Mouse (Mus musculus) kidney, postnatal 0 days (tissue): ENCODE data around the gene Palm2. TPM values are rescaled to one million over a fixed set of nuclear protein-coding genes. Genes with fewer than 3 reads are reported as not detected.

Source experiments
- ATAC-seq: fragments of 200-750 bp; cut with Nextera tagmentation; replicated peaks from 2 replicates; pipeline ENCODE4 v1.8.0; 2017; ENCODE audit warnings: low read depth, moderate number of reproducible peaks, moderate TSS enrichment, moderate library complexity; ENCODE audit not compliant: low FRiP score
- DNase-seq: peaks from one replicate; pipeline ENCODE4 v3.0.0-alpha.2; 2016; ENCODE audit warnings: low spot score
- H3K27ac ChIP-seq: fragments of 300-500 bp; sonication (generic); 2 replicates; pipeline ENCODE4 v1.5.1; 2014; ENCODE audit warnings: mild to moderate bottlenecking
- H3K27me3 ChIP-seq: fragments of 300-500 bp; sonication (generic); 2 replicates; pipeline ENCODE4 v1.6.1; 2014; ENCODE audit warnings: low read length, mixed read lengths; ENCODE audit not compliant: insufficient read depth
- H3K36me3 ChIP-seq: fragments of 300-500 bp; sonication (generic); 2 replicates; pipeline ENCODE4 v1.6.1; 2014; ENCODE audit warnings: low read length, mixed read lengths; ENCODE audit not compliant: insufficient read depth
- H3K4me1 ChIP-seq: fragments of 300-500 bp; sonication (generic); replicated peaks from 2 replicates; pipeline ENCODE4 v1.6.1; 2014; ENCODE audit warnings: antibody characterized with exemption, low read length, mixed read lengths; ENCODE audit not compliant: insufficient read depth
- H3K4me2 ChIP-seq: fragments of 300-500 bp; sonication (generic); 2 replicates; pipeline ENCODE4 v1.6.1; 2014; ENCODE audit warnings: mild to moderate bottlenecking, low read length, moderate library complexity, mixed read lengths
- H3K4me3 ChIP-seq: fragments of 300-500 bp; sonication (generic); replicated peaks from 2 replicates; pipeline ENCODE4 v1.5.1; 2014; ENCODE audit warnings: low read depth, low read length
- H3K9ac ChIP-seq: fragments of 300-500 bp; sonication (generic); 2 replicates; pipeline ENCODE4 v1.6.1; 2014; ENCODE audit warnings: low read depth, low read length
- H3K9me3 ChIP-seq: fragments of 300-500 bp; sonication (generic); replicated peaks from 2 replicates; pipeline ENCODE4 v1.6.1; 2016; ENCODE audit warnings: low read length, inconsistent platforms, mixed read lengths
- CTCF ChIP-seq: IDR thresholded peaks from 2 replicates; pipeline ENCODE4 v1.5.1; 2016; ENCODE audit warnings: antibody characterized with exemption, low read depth, mild to moderate bottlenecking, moderate library complexity
- WGBS: fragments of 180-500 bp; shearing (Covaris S2); extraction: QIAGEN DNeasy Blood & Tissue Kit; methylation state at CpG from one replicate; pipeline ENCODE4 v1.1.7; 2014; 5-methylcytosine and 5-hydroxymethylcytosine counted together
- polyA plus RNA-seq: library from polyadenylated mRNA; unstranded; fragments of >200 nt; fragmentation: Nextera tagmentation; extraction: Ambion mirVana; gene quantifications from 2 replicates; pipeline ENCODE4 v1.2.1, GENCODE M21; 2015

The Palm2 gene
- polyA plus RNA-seq, 1 experiment from 2014 or later, result 0.54 TPM

- no peak for DNase-seq
- H3K9me3 ChIP-seq, result no peaks in the 10 kb centered on the region
- no peak overlapping the region for H3K4me3 ChIP-seq
- no peaks in the 10 kb centered on the region for H3K36me3 ChIP-seq
- no peak for TF ChIP-seq CTCF
- no peaks in the 10 kb centered on the region for H3K27me3 ChIP-seq
- H3K4me2 ChIP-seq, result no peak overlapping the region
- peaks cover 6% of the 10 kb centered on the region; the same call in 1 of the 2 replicates for H3K4me1 ChIP-seq
- H3K27ac ChIP-seq, result no peak overlapping the region
- 90% methylated on average over 2 of the region's 2 CpGs for WGBS
- no peak overlapping the region for H3K9ac ChIP-seq
- ATAC-seq, result no peak
These were observed 248.3 kb downstream of the Palm2 start for GRCm38 (mm10) chr4:57682341-57682740.

- WGBS, result 91% methylated on average over 11 of the region's 11 CpGs
- Histone ChIP-seq H3K36me3 (no peaks in the 10 kb centered on the region), H3K4me3 (no peak overlapping the region), H3K27me3 (no peaks in the 10 kb centered on the region), H3K9ac (no peak overlapping the region), H3K9me3 (no peaks in the 10 kb centered on the region), H3K27ac (no peak overlapping the region), H3K4me1 (peaks cover 6% of the 10 kb centered on the region; the same call in 1 of the 2 replicates), H3K4me2 (no peak overlapping the region)
- no peak for DNase-seq
- ATAC-seq, result no peak
- no peak for TF ChIP-seq CTCF
These were observed 248.9 kb downstream of the Palm2 start for GRCm38 (mm10) chr4:57682944-57683343.

GRCm38 (mm10) chr4:57684676-57685215 lies 250.7 kb downstream of the Palm2 start:
- DNase-seq, result peak; percentile 55
- peak overlapping the region; percentile 13; the same call in 1 of the 2 replicates for H3K27ac ChIP-seq
- no peaks in the 10 kb centered on the region for H3K36me3 ChIP-seq
- H3K27me3 ChIP-seq, result no peaks in the 10 kb centered on the region
- H3K9me3 ChIP-seq, result no peaks in the 10 kb centered on the region
- H3K4me1 ChIP-seq, result peaks cover 6% of the 10 kb centered on the region; the same call in 1 of the 2 replicates
- no peak overlapping the region for H3K4me2 ChIP-seq
- no peak overlapping the region for H3K9ac ChIP-seq
- H3K4me3 ChIP-seq, result no peak overlapping the region
- WGBS, result 36% methylated on average over 12 of the region's 12 CpGs
- no peak for ATAC-seq
- no peak for TF ChIP-seq CTCF

GRCm38 (mm10) chr4:57686736-57687135 lies 252.7 kb downstream of the Palm2 start:
- no peak for DNase-seq
- H3K4me1 ChIP-seq, result 0 out of 2 replicates have a peak, but pooled peaks cover 6% of the 10 kb centered on the region
- H3K4me3 ChIP-seq, result no peak overlapping the region
- no peak for ATAC-seq
- TF ChIP-seq CTCF, result no peak
- H3K27me3 ChIP-seq, result no peaks in the 10 kb centered on the region
- no peak overlapping the region for H3K27ac ChIP-seq
- H3K9ac ChIP-seq, result no peak overlapping the region
- H3K36me3 ChIP-seq, result no peaks in the 10 kb centered on the region
- no peaks in the 10 kb centered on the region for H3K9me3 ChIP-seq
- WGBS, result 64% methylated on average over 3 of the region's 3 CpGs
- H3K4me2 ChIP-seq, result no peak overlapping the region

- Histone ChIP-seq H3K36me3 (no peaks in the 10 kb centered on the region), H3K4me3 (no peak overlapping the region), H3K27ac (no peak overlapping the region), H3K9me3 (no peaks in the 10 kb centered on the region), H3K4me1 (0 out of 2 replicates have a peak, but pooled peaks cover 6% of the 10 kb centered on the region), H3K27me3 (no peaks in the 10 kb centered on the region), H3K9ac (no peak overlapping the region), H3K4me2 (no peak overlapping the region)
- DNase-seq, result no peak
- TF ChIP-seq CTCF, result no peak
- ATAC-seq, result no peak
- 85% methylated on average over 3 of the region's 3 CpGs for WGBS
These were observed 253.5 kb downstream of the Palm2 start for GRCm38 (mm10) chr4:57687583-57687982.

- Histone ChIP-seq H3K4me2 (no peak overlapping the region), H3K4me3 (no peak overlapping the region), H3K4me1 (0 out of 2 replicates have a peak, but pooled peaks cover 6% of the 10 kb centered on the region), H3K27me3 (no peaks in the 10 kb centered on the region), H3K9ac (no peak overlapping the region), H3K27ac (no peak overlapping the region), H3K36me3 (no peaks in the 10 kb centered on the region), H3K9me3 (no peaks in the 10 kb centered on the region)
- DNase-seq (no peak), ATAC-seq (no peak)
- WGBS, result 77% methylated on average over 9 of the region's 9 CpGs
- TF ChIP-seq CTCF, result no peak
These were observed 254.1 kb downstream of the Palm2 start for GRCm38 (mm10) chr4:57688131-57688530.

GRCm38 (mm10) chr4:57690001-57690400 lies 256.0 kb downstream of the Palm2 start:
- no peaks in the 10 kb centered on the region for H3K36me3 ChIP-seq
- 0 out of 2 replicates have a peak, but pooled peaks cover 4% of the 10 kb centered on the region for H3K4me1 ChIP-seq
- H3K27me3 ChIP-seq, result no peaks in the 10 kb centered on the region
- no peak overlapping the region for H3K27ac ChIP-seq
- H3K9ac ChIP-seq, result no peak overlapping the region
- no peak overlapping the region for H3K4me3 ChIP-seq
- no peak for DNase-seq
- WGBS, result 53% methylated on average over 6 of the region's 6 CpGs
- H3K9me3 ChIP-seq, result no peaks in the 10 kb centered on the region
- no peak overlapping the region for H3K4me2 ChIP-seq
- ATAC-seq, result 0 out of 2 replicates have a peak, but pooled peaks have one; percentile 17
- TF ChIP-seq CTCF, result no peak
